Mouse (Mus musculus) gastrocnemius, postnatal 25 days (tissue): ENCODE results near the gene Phldb1. TPM values are rescaled to one million over a fixed set of nuclear protein-coding genes. Genes with fewer than 3 reads are reported as not detected.

ENCODE experiments used
- DNase-seq: peaks from one replicate; pipeline ENCODE4 v3.0.0; 2022
- total RNA-seq, 2 experiments: library from RNA; stranded (reverse); gene quantifications; 1 replicate in 1 of 2; 2 replicates in 1 of 2; pipeline ENCODE4 v1.2.3; 2021

Gene Phldb1
- total RNA-seq, 2 experiments from 2014 or later, result 38.0 to 40.5 TPM

- DNase-seq, result no peak
Measured at GRCm38 (mm10) chr9:44726431-44727146, 8.4 kb downstream of the Phldb1 start.

GRCm38 (mm10) chr9:44724665-44725064, 10.3 kb downstream of the Phldb1 start:
- no peak for DNase-seq

GRCm38 (mm10) chr9:44724223-44724622, 10.8 kb downstream of the Phldb1 start:
- DNase-seq, result peak; percentile 77

- no peak for DNase-seq
Measured at GRCm38 (mm10) chr9:44723521-44724041, 11.4 kb downstream of the Phldb1 start.

GRCm38 (mm10) chr9:44723008-44723407, 12.0 kb downstream of the Phldb1 start:
- no peak for DNase-seq

- DNase-seq, result no peak
Measured at GRCm38 (mm10) chr9:44722575-44722974, 12.4 kb downstream of the Phldb1 start.

- no peak for DNase-seq
Measured at GRCm38 (mm10) chr9:44721877-44722186, 13.2 kb downstream of the Phldb1 start.

- peak; percentile 92 for DNase-seq
Measured at GRCm38 (mm10) chr9:44721154-44721876, 13.7 kb downstream of the Phldb1 start.

GRCm38 (mm10) chr9:44720358-44721153, 14.4 kb downstream of the Phldb1 start:
- no peak for DNase-seq

- DNase-seq, result no peak
Measured at GRCm38 (mm10) chr9:44719632-44720357, 15.2 kb downstream of the Phldb1 start.

GRCm38 (mm10) chr9:44718937-44719631, 15.9 kb downstream of the Phldb1 start:
- no peak for DNase-seq

GRCm38 (mm10) chr9:44717822-44718242, 17.2 kb downstream of the Phldb1 start:
- no peak for DNase-seq

- no peak for DNase-seq
Measured at GRCm38 (mm10) chr9:44716997-44717821, 17.8 kb downstream of the Phldb1 start.

GRCm38 (mm10) chr9:44715705-44716362, 19.2 kb downstream of the Phldb1 start:
- DNase-seq, result no peak

GRCm38 (mm10) chr9:44715109-44715508, 19.9 kb downstream of the Phldb1 start:
- no peak for DNase-seq

- no peak for DNase-seq
Measured at GRCm38 (mm10) chr9:44713574-44713973, 21.4 kb downstream of the Phldb1 start.

GRCm38 (mm10) chr9:44713080-44713479, 21.9 kb downstream of the Phldb1 start:
- DNase-seq, result no peak

- no peak for DNase-seq
Measured at GRCm38 (mm10) chr9:44711602-44712001, 23.4 kb downstream of the Phldb1 start.

GRCm38 (mm10) chr9:44710213-44710612, 24.8 kb downstream of the Phldb1 start:
- no peak for DNase-seq

GRCm38 (mm10) chr9:44709600-44709999, 25.4 kb downstream of the Phldb1 start:
- no peak for DNase-seq
